Mouse (Mus musculus) fat pad, adult 2 months (tissue): ENCODE data around the gene Cnbp.
A peak's percentile ranks its signal among the peaks of the same experiment; 100 is the strongest.

Experiments
- DNase-seq: peaks from one replicate; pipeline ENCODE4 v3.0.0-alpha.2; 2011; ENCODE audit warnings: low read depth, low spot score; ENCODE audit errors: extremely low read depth

The Cnbp gene

GRCm38 (mm10) chr6:87806857-87807256 lies 44.0 kb downstream of the Cnbp start:
- DNase-seq = no peak

GRCm38 (mm10) chr6:87806028-87806427 lies 44.9 kb downstream of the Cnbp start:
- no peak for DNase-seq

- no peak for DNase-seq
These were observed 45.5 kb downstream of the Cnbp start for GRCm38 (mm10) chr6:87805448-87805847.

GRCm38 (mm10) chr6:87804886-87805285 lies 46.0 kb downstream of the Cnbp start:
- DNase-seq = peak; percentile 68

- DNase-seq = peak; percentile 83
These were observed 46.9 kb downstream of the Cnbp start for GRCm38 (mm10) chr6:87804036-87804435.

- no peak for DNase-seq
These were observed 48.4 kb downstream of the Cnbp start for GRCm38 (mm10) chr6:87802462-87802861.

GRCm38 (mm10) chr6:87799576-87799975 lies 51.3 kb downstream of the Cnbp start:
- DNase-seq = no peak

- no peak for DNase-seq
These were observed 53.6 kb downstream of the Cnbp start for GRCm38 (mm10) chr6:87797321-87797720.

- no peak for DNase-seq
These were observed 54.5 kb downstream of the Cnbp start for GRCm38 (mm10) chr6:87796251-87796880.

GRCm38 (mm10) chr6:87795385-87796150 lies 55.3 kb downstream of the Cnbp start:
- no peak for DNase-seq

GRCm38 (mm10) chr6:87793821-87794510 lies 56.9 kb downstream of the Cnbp start:
- no peak for DNase-seq
